Mouse (Mus musculus): ENCODE data around the gene Msi1. TPM values are rescaled to one million over a fixed set of nuclear protein-coding genes. Genes with fewer than 3 reads are reported as not detected.
A peak's percentile ranks its signal among the peaks of the same experiment; 100 is the strongest.
"Not testable (repeated sequence)": the region's sequence is repeated elsewhere in the genome, so short reads cannot be mapped to it uniquely, and the experiment has no call there.

Msi1 gene
- total RNA-seq, 2 experiments from 2014 or later: 6.2 to 6.5 TPM

DNA sequence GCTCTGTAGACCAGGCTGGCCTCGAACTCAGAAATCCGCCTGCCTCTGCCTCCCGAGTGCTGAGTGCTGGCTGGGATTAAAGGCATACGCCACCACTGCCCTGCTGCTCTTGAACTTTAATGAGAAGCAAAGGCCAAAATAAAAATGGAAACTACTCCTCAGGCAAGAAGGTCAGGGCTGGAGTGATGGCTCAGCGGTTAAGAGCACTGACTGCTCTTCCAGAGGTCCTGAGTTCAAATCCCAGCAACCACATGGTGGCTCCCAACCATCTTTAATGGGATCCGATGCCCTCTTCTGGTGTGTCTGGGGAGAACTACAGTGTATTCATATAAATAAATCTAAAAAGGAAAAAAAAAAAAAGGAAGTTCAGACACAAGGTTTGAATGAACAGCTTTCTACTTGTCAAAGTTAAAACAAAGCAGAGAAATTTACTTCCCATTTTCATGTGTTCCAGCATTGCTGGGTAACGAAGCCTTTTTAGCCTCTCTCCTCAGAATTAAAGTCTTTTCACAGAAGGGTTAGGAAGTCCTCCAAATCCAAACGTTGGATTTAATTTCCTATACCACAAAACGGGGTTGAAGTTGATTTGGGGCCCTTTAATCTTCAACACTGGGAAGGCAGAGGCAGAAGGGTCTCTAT lies 58.7 kb downstream of the Msi1 start:
- no peak for DNase-seq (ENCODE audit: low spot score in 2 of 2)

DNA sequence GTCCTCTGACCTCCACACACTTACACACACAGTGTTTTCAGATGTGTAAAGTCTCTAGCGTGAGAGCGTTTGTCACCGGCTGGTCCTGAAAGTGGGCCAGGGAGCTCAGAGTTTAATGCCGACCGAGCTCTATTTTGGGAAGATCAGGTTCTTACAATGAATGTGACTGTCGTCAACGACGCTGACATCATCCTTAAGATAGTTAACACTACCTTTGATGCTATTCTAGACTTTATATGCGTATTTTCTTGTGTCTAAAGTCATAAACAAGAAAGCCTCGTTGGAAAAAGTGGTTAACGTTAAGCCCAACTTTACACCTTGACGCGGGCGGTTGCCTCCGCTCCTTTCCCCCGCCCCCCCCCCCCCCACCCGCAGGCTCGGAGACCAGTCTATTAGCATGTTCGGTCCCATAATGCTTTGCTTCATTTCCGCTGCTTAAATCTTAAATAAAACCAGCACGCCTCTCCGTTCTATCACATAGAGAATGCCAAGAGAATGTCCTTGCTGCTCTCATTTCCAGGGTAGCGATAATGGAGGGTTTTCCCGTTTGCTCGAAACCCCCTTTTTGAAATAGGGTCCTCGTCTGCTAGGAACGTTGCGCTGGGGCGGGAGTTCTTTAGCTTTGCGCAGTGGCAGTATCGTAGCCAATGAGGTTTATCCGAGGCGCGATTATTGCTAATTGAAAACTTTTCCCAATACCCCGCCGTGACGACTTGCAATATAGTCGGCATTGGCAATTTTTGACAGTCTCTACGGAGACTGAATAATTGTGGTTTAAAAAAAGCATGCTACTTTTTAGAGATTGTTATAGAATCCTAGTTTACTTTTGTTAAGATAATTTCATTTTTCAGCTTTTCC lies 59.7 kb downstream of the Msi1 start:
- peak; percentile 57 to 73 for DNase-seq (ENCODE audit: low spot score in 2 of 2)

DNA sequence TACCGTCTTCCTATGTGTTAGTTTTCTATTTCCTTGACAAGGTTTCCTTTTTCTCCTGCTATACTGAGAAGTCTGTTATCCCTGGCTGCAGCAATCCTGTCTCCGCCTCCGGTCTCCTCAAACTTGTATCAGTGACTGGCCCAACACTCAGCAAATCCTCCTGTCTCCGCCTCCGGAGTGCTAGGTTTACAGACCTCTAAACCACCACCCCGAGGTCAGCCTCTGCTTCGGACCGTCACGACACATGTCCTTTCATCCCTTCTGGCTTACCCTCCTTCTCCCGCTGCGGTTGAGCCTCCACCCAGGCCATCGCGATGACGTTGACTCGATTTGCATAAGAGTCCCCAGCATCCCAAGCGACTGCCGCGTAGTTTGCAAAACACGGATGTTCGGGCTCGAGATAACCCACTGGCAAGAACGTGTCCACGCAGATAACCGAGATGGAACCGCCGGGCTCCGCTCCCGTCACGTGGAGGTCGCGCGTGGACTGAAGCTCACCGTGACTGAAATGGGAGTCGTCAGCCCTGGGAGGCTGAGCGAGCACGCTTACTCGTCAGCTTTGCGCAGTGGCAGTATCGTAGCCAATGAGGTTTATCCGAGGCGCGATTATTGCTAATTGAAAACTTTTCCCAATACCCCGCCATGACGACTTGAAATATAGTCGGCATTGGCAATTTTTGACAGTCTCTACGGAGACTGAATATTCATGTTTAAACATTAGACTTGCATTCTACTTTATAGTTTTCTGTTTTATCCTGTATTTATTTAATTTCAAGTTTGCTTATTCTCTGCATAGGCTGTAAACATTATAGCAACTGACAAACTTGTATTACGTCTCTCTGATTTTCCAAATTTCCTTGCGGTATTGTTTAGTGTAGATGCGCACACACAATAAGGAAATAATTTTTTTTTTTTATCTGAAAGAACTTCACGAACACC lies 60.6 kb downstream of the Msi1 start:
- peak; percentile 67 to 86 for DNase-seq (ENCODE audit: low spot score in 2 of 2)

DNA sequence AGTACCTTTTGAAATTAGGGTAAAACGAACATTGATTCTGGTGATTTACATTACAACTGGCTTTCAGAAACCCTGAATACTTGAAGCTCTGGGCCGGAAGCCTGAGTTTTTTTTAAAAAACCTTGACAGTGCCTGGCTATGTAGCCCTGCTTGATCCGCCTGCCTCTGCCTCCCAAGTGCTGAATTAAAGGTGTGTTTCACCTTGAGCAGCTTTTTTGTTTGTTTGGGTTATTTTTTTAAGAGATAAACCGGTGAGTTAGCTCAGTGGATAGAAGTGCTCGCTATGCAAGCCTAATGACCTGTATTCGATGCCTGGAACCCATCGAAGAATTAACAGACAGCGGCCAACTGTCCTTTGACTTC lies 61.2 kb downstream of the Msi1 start:
- DNase-seq (ENCODE audit: low spot score in 2 of 2): no peak

- no peak for DNase-seq (ENCODE audit: low spot score in 2 of 2)
Observed at GRCm38 (mm10) chr5:115491076-115491475, 61.7 kb downstream of the Msi1 start.

GRCm38 (mm10) chr5:115491771-115492322 lies 62.4 kb downstream of the Msi1 start:
- peak in 1 of 2 experiments; percentile 67 for DNase-seq (ENCODE audit: low spot score in 2 of 2)

DNA sequence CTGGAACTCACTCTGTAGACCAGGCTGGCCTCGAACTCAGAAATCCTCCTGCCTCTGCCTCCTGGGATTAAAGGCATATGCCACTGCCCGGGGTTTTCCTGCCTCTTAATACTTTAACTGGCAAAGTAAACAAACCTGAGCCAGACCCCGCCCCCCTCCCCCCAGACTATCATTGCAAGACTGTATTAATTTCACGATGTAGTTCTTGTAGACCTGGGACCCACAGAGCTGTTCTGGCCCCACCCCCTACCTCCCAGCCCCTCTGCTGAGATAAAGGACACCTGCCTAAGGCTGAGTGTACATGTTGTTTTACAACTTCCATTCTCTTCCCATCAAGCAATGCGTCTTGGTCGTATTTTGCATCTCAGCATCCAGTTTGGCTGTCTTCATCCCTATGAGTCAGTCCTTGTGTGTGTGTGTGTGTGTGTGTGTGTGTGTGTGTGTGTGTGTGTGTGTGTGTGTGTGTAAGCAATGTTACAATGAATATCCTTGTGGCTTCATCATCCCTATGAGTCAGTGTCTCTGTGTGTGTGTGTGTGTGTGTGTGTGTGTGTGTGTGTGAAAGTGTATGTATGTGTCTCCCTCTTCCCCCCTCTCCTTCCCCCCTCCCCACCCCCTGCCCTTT lies 63.4 kb downstream of the Msi1 start:
- no peak for DNase-seq (ENCODE audit: low spot score in 2 of 2)

- DNase-seq (ENCODE audit: low spot score in 2 of 2): no peak
Observed at GRCm38 (mm10) chr5:115493441-115493840, 64.0 kb downstream of the Msi1 start.

GRCm38 (mm10) chr5:115495618-115496017 lies 66.2 kb downstream of the Msi1 start:
- DNase-seq (ENCODE audit: low spot score in 2 of 2): not testable (repeated sequence)

DNA sequence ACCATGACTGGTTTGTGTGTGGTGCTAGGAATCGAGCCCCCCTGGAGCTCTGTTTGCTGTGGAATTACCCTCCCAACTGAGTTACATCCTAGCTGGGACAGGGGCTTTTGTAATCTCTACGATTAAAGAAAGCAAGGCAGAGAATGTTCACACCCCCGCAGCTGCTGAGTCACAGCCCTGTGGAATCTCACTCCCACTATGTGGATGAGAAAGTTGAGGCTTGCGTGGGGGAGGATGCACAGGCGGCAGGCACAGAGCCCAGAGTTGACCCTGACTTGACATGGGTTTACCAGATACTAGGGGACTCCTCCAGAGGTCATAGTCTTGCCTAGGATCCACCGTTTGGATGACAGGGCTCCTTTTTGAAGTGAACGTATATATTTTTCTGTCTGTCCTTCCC lies 67.6 kb downstream of the Msi1 start:
- no peak for DNase-seq (ENCODE audit: low spot score in 2 of 2)

GRCm38 (mm10) chr5:115498307-115499240 lies 69.2 kb downstream of the Msi1 start:
- no peak for DNase-seq (ENCODE audit: low spot score in 2 of 2)

DNA sequence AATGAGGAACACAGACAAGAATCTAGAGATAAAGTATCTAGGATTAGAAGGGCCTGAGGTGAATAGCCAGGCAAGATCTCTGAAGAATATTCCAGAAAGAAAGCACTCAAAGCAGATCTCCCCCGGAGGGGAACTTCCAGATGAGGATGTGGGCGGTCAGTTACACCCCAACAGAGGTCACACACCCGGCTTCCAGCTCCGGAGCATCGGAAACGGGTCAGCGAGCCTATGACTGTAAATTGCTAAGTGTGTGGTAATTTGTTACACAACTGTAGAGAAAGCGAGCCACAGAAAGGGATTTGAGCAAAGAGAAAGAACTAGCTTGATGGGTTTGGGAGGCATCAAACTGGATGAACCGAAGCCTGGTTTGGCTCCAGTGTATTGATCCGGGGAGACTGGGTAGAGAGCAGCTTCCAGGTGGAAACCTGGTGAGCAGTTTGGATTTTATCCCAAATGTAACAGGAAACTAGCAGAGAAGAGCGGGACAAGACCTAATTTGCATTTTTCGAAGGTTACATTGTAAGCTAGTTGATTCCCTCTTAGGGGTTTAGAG lies 71.1 kb downstream of the Msi1 start:
- DNase-seq (ENCODE audit: low spot score in 2 of 2): no peak

GRCm38 (mm10) chr5:115503035-115503434 lies 73.6 kb downstream of the Msi1 start:
- no peak for DNase-seq (ENCODE audit: low spot score in 2 of 2)

Other genes with a start within 250 kb of the Msi1 start
- gene Cabp1, start 235.2 kb upstream of the Msi1 start, total RNA-seq (2021): 1 to 10 TPM; 4.2 to 5.1 TPM
- gene Pop5, start 193.8 kb upstream of the Msi1 start, total RNA-seq (2021): 10 to 100 TPM; 20.2 to 25.0 TPM
- 100 to 1,000 TPM; 196 TPM for gene Rnf10, start 156.7 kb upstream of the Msi1 start, total RNA-seq (2021)
- gene Coq5, start 149.9 kb upstream of the Msi1 start, total RNA-seq (2021): 10 to 100 TPM; 57.8 to 64.2 TPM
- 100 to 1,000 TPM; 314 to 330 TPM for gene Dynll1, start 128.6 kb upstream of the Msi1 start, total RNA-seq (2021)
- 10 to 100 TPM; 38.2 to 42.8 TPM for gene Srsf9, start 102.4 kb upstream of the Msi1 start, total RNA-seq (2021)
- gene Gatc, start 88.4 kb upstream of the Msi1 start, total RNA-seq (2021): 10 to 100 TPM; 19.5 to 21.6 TPM
- gene Triap1, start 88.4 kb upstream of the Msi1 start, total RNA-seq (2021): 10 to 100 TPM; 19.7 to 22.8 TPM
- 100 to 1,000 TPM; 236 to 243 TPM for gene Cox6a1, start 80.6 kb upstream of the Msi1 start, total RNA-seq (2021)
- gene Pla2g1b, start 36.7 kb downstream of the Msi1 start, total RNA-seq (2021): not detected
- gene Sirt4, start 55.1 kb downstream of the Msi1 start, total RNA-seq (2021): 10 to 100 TPM; 13.4 to 16.8 TPM
- 100 to 1,000 TPM; 170 to 175 TPM for gene Pxn, start 77.1 kb downstream of the Msi1 start, total RNA-seq (2021)
- 1,000 to 10,000 TPM; 1,089 to 1,227 TPM for gene Rplp0, start 129.9 kb downstream of the Msi1 start, total RNA-seq (2021)
- gene Gcn1l1, start 135.7 kb downstream of the Msi1 start, total RNA-seq (2021): 10 to 100 TPM; 48.8 to 50.7 TPM
- 10 to 100 TPM; 43.1 to 46.8 TPM for gene Rab35, start 202.3 kb downstream of the Msi1 start, total RNA-seq (2021)

Measured in gastrocnemius, postnatal 4 days (tissue).